Mouse (Mus musculus): ENCODE data around the gene Pak3.

DNA sequence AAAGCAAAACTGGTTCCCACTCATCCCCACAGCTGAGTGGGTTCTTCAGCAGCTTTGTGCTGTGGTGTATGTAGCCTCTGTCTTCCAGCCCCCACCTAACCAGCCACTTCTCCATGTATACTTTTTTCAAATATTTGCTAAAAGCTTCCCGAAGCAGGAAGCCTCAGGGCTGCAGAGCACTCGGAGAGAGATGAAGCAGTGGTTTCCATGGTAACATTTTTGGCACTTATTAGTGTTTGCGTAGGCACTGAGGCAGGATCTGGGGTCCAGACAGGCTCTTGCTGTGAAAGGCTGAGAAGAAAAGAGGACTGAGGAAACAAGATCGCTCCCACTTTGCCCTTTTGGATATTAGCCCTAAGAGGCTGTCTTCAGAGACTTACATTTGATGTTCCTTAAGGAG lies 100.3 kb downstream of the Pak3 start:
- no peak for TF ChIP-seq POLR2A (IDR thresholded peaks at IDR 0.05; ENCODE audit: borderline replicate concordance, control insufficient read depth, low read depth, low read length)
- TF ChIP-seq CTCF (IDR thresholded peaks at IDR 0.05; ENCODE audit: control insufficient read depth, insufficient read depth, low read length) = no peak
